Mouse (Mus musculus) liver (tissue): ENCODE data around the gene Ocel1.

ENCODE experiments used
- DNase-seq: peaks from one replicate; pipeline ENCODE4 v3.0.0-alpha.2; 2020; ENCODE audit warnings: mixed read lengths

Ocel1 gene

GRCm38 (mm10) chr8:71404951-71405351, 33.9 kb downstream of the Ocel1 start:
- DNase-seq, result no peak

GRCm38 (mm10) chr8:71405401-71406098, 34.5 kb downstream of the Ocel1 start, which contains the start of gene Ankle1:
Gene Ankle1, plus strand, starts transcription at chr8:71406010.
- peak; percentile 98 for DNase-seq

- peak; percentile 88 for DNase-seq
These were observed 35.3 kb downstream of the Ocel1 start for GRCm38 (mm10) chr8:71406099-71407015.

GRCm38 (mm10) chr8:71407441-71407840, 36.3 kb downstream of the Ocel1 start:
- DNase-seq, result no peak

GRCm38 (mm10) chr8:71408231-71408630, 37.1 kb downstream of the Ocel1 start:
- DNase-seq, result no peak

GRCm38 (mm10) chr8:71411535-71412273, 40.6 kb downstream of the Ocel1 start:
- no peak for DNase-seq

GRCm38 (mm10) chr8:71422121-71422520, 51.0 kb downstream of the Ocel1 start:
- DNase-seq, result no peak
